Mouse (Mus musculus): ENCODE measurements around the gene Igfbp3. TPM values are rescaled to one million over a fixed set of nuclear protein-coding genes. Genes with fewer than 3 reads are reported as not detected.

Gene Igfbp3
- 263 TPM for polyA plus RNA-seq (2014; fragmentation: Illumina TruSeq; extraction: RNeasy Lipid Tissue Mini Kit (QIAGEN cat#74804); ENCODE audit: low read depth, low replicate concordance)

GRCm38 (mm10) chr11:7213501-7214341, at the start of gene Igfbp3:
TSS of gene Igfbp3 (minus strand) at chr11:7213923.

DNA sequence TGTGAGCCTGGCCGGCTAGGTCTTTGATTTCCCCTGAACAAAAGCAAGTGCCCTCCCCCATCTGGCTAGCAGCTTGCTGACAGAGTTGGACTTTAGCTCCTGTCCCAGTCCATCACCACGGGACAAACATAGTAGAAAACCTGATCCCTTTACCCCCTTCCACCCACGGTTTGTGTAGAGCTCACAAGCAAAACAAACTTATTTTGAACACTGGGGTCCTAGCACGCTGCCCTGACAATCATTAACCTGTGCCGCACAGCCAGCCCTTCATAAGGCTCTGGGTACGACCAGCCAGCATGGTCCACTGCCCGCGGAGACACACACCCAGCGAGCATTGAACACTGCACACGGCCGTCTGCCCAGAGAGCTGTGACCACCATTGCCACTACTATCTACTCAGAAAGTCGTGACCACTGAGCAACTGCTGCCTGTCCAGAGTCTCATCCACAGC, 16.2 kb downstream of the Igfbp3 start, which contains the start of gene Igfbp1:
Gene Igfbp1 (plus strand): TSS at position 292 of the 451 bp plus-strand sequence.

DNA sequence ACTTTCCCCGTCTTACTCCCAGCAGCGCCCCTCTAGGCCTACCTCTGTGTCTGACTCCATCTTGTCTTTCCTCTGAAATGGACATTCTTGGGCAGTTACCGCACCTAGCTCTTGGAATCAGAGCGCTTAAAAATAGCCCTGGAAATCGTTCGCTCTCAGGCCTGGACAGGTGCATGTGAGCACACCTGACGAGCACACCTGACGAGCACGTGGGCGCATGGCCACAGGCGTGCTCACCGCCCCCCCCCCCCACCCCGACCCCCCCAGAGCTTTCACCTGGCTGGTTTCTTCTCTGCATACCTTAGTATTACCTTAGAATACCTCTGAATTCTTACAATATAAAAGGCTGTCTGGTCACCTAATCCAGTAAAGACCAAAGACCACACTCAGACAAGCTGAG, 25.3 kb downstream of the Igfbp3 start, which contains the start of gene Gm11985:
Gene Gm11985 (minus strand): TSS at position 101 of the 400 bp plus-strand sequence.

Other genes with a start within 250 kb of the Igfbp3 start
- gene Adcy1, start 150.4 kb downstream of the Igfbp3 start, polyA plus RNA-seq (2014; fragmentation: Illumina TruSeq; extraction: RNeasy Lipid Tissue Mini Kit (QIAGEN cat#74804); ENCODE audit: low read depth, low replicate concordance) = 2.9 TPM
- not detected for gene Gm11985, start 25.4 kb downstream of the Igfbp3 start, polyA plus RNA-seq (2014; fragmentation: Illumina TruSeq; extraction: RNeasy Lipid Tissue Mini Kit (QIAGEN cat#74804); ENCODE audit: low read depth, low replicate concordance)
- 25.4 TPM for gene Igfbp1, start 16.1 kb downstream of the Igfbp3 start, polyA plus RNA-seq (2014; fragmentation: Illumina TruSeq; extraction: RNeasy Lipid Tissue Mini Kit (QIAGEN cat#74804); ENCODE audit: low read depth, low replicate concordance)

Measured in kidney, adult 10 weeks (tissue).